ENCODE assay signal across 12 mouse cellular contexts in the genomic region with DNA sequence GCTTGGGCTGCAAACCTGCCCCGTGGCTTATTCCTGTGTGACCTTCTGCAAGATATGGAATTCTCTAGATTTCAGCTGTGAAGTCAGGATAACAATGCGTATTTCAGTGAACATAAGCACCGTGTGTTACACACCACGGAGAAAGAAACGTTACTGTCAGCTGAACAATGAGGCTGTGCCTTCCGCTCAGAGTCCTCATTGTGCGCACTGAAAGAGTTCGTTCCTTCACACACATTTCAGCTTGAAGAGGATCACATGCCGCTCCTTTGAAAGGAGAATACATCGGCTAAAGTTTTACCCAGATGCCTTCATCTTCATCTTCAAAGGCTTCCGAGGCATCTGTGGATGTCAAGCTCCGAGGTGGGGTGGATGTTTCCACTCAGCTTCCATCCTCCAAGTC.
"Had no signal": no experiment of that assay in that cellular context is flagged by ENCODE, and none has a peak within 500 bp of the region (broad histone marks: within the 10 kb centered on the region; RNA-seq: fewer than 3 reads in every experiment).

No protein-coding gene starts in this region.

- ATAC-seq: intestine, embryonic 16.5 days had no signal

- DNase-seq: kidney, adult 2 months; kidney, postnatal 14 days; left cerebral cortex, postnatal 4 days; lung, adult 18-20 months; right cerebral cortex, adult 18-20 months; right cerebral cortex, postnatal 25 days; thymus, adult 18-20 months; thymus, postnatal 14 days had no signal

- H3K9me3 ChIP-seq: kidney, embryonic 15.5 days; limb, embryonic 13.5 days had no signal

- H3K27ac ChIP-seq: kidney, embryonic 15.5 days; limb, embryonic 13.5 days; liver, embryonic 14.5 days had no signal

- H3K9ac ChIP-seq: kidney, embryonic 15.5 days; limb, embryonic 13.5 days; liver, embryonic 14.5 days had no signal

- H3K4me2 ChIP-seq: kidney, embryonic 15.5 days; limb, embryonic 13.5 days had no signal

- H3K36me3 ChIP-seq: kidney, embryonic 15.5 days; limb, embryonic 13.5 days had no signal

- H3K4me3 ChIP-seq: kidney, embryonic 15.5 days; limb, embryonic 13.5 days had no signal
